Mouse (Mus musculus) midbrain, postnatal 0 days (tissue): Measurements from ENCODE around the gene Trak1. TPM values are rescaled to one million over a fixed set of nuclear protein-coding genes. Genes with fewer than 3 reads are reported as not detected.

Experiments used
- ATAC-seq: fragments of 200-750 bp; cut with Nextera tagmentation; 2 replicates; pipeline ENCODE4 v1.8.0; 2017; ENCODE audit warnings: moderate number of reproducible peaks, mild to moderate bottlenecking, moderate TSS enrichment, moderate library complexity; ENCODE audit not compliant: low FRiP score
- DNase-seq: peaks from one replicate; pipeline ENCODE4 v3.0.0-alpha.2; 2015; ENCODE audit warnings: low spot score
- H3K27ac ChIP-seq: fragments of 300-500 bp; sonication (generic); 2 replicates; pipeline ENCODE4 v1.5.1; 2014; ENCODE audit warnings: low read depth, mild to moderate bottlenecking, low read length, mixed read lengths
- H3K27me3 ChIP-seq: fragments of 300-500 bp; sonication (generic); 2 replicates; pipeline ENCODE4 v1.6.1; 2014; ENCODE audit warnings: low read length, control low read depth, mixed read lengths; ENCODE audit not compliant: insufficient read depth
- H3K36me3 ChIP-seq: fragments of 300-500 bp; sonication (generic); 2 replicates; pipeline ENCODE4 v1.6.1; 2014; ENCODE audit warnings: low read length, control low read depth, mixed read lengths; ENCODE audit not compliant: insufficient read depth
- H3K4me1 ChIP-seq: fragments of 300-500 bp; sonication (generic); 2 replicates; pipeline ENCODE4 v1.6.1; 2014; ENCODE audit warnings: mild to moderate bottlenecking, control low read depth, antibody characterized with exemption, low read length, mixed read lengths; ENCODE audit not compliant: insufficient read depth
- H3K4me2 ChIP-seq: fragments of 300-500 bp; sonication (generic); 2 replicates; pipeline ENCODE4 v1.6.1; 2014; ENCODE audit warnings: low read depth, mild to moderate bottlenecking, low read length, mixed read lengths; ENCODE audit not compliant: poor library complexity, severe bottlenecking
- H3K4me3 ChIP-seq: fragments of 300-500 bp; sonication (generic); 2 replicates; pipeline ENCODE4 v1.5.1; 2014; ENCODE audit warnings: low read depth, mild to moderate bottlenecking, low read length, moderate library complexity
- H3K9ac ChIP-seq: fragments of 300-500 bp; sonication (generic); replicated peaks from 2 replicates; pipeline ENCODE4 v1.6.1; 2014; ENCODE audit warnings: mild to moderate bottlenecking, low read length, moderate library complexity, mixed read lengths; ENCODE audit not compliant: poor library complexity, severe bottlenecking
- H3K9me3 ChIP-seq: fragments of 300-500 bp; sonication (generic); 2 replicates; pipeline ENCODE4 v1.6.1; 2016; ENCODE audit warnings: low read length, control low read depth
- CTCF ChIP-seq: IDR thresholded peaks from 2 replicates; pipeline ENCODE4 v1.5.1; 2016; ENCODE audit warnings: antibody characterized with exemption, mild to moderate bottlenecking
- WGBS: fragments of 180-500 bp; shearing (Covaris S2); extraction: QIAGEN DNeasy Blood & Tissue Kit; methylation state at CpG from one replicate; pipeline ENCODE4 v1.1.7; 2014; 5-methylcytosine and 5-hydroxymethylcytosine counted together
- polyA plus RNA-seq: library from polyadenylated mRNA; unstranded; fragments of >200 nt; fragmentation: Nextera tagmentation; extraction: Ambion mirVana; gene quantifications from 2 replicates; pipeline ENCODE4 v1.2.1, GENCODE M21; 2015
- total RNA-seq: library from RNA; depleted of rRNA; stranded (reverse); fragments of >200 nt; gene quantifications from 2 replicates; pipeline ENCODE4 v1.2.3, GENCODE M21; 2014

Gene Trak1
- total and polyA plus RNA-seq, 2 experiments from 2014 or later = 61.6 to 154 TPM

DNA sequence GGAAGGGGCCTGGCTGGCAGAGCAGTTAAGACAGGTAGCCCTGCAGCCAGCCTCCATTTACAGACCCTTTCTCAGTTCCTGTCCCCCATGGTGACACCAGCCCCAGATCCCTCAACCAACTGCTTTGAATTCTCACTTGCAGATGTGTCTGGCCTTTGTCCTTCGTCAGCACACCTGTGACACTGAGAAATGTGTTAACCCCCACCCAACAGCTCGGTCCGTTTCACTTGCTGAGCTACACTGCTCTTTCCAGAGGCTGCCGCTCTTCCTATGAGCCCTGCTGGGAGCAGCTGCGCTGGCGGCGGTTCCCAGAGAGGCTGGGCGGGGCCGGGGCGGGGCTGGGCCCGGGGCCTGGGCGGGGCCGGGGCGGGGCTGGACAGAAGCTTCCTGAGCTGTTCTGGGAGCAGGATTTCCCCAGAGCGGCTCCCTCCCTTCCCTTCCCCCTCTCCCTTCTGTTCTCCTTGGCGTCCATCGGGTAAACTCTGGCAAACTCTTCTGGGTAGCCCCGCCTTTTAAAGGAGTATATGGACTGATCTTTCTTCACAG, 74.1 kb downstream of the Trak1 start:
- Histone ChIP-seq H3K9me3 (no peaks in the 10 kb centered on the region), H3K4me2 (peak overlapping the region; percentile 60), H3K9ac (no peak overlapping the region), H3K4me3 (peak overlapping the region; percentile 28), H3K4me1 (peaks cover 8% of the 10 kb centered on the region; the same call in 1 of the 2 replicates), H3K27ac (peak overlapping the region; percentile 72), H3K27me3 (no peaks in the 10 kb centered on the region), H3K36me3 (no peaks in the 10 kb centered on the region)
- DNase-seq (peak; percentile 89), ATAC-seq (peak; percentile 73)
- TF ChIP-seq CTCF = no peak
- 1% methylated on average over 13 of the region's 18 CpGs for WGBS

GRCm38 (mm10) chr9:121371946-121372646, 74.8 kb downstream of the Trak1 start:
- ATAC-seq (peak; percentile 35), DNase-seq (peak; percentile 70)
- TF ChIP-seq CTCF = no peak
- Histone ChIP-seq H3K9ac (no peak overlapping the region), H3K4me2 (peak overlapping the region; percentile 60), H3K27me3 (no peaks in the 10 kb centered on the region), H3K9me3 (no peaks in the 10 kb centered on the region), H3K36me3 (no peaks in the 10 kb centered on the region), H3K4me3 (peak overlapping the region; percentile 28), H3K27ac (peak overlapping the region; percentile 55), H3K4me1 (peaks cover 8% of the 10 kb centered on the region; the same call in 1 of the 2 replicates)
- 11% methylated on average over 11 of the region's 13 CpGs for WGBS

DNA sequence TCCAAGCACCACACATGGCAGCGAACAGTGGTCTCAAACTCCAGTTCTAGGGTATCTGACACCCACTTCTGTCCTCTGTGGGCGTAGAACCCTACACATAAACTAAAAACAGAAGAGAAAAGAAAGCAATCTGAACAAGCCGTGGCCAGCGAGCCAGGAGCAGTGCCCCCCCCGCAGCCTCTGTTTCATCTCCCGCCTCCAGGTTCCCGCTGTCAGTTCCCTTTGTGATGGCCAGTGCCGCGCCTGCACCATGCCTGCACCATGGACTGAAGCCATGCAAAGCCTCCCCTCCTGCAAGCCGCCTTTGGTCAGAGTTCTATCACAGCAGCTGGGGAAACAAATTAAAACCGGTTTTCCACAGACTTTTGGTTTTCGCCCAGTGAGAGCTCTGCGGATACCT, 75.8 kb downstream of the Trak1 start:
- no peak for DNase-seq
- no peak overlapping the region for H3K4me2 ChIP-seq
- no peaks in the 10 kb centered on the region for H3K27me3 ChIP-seq
- no peaks in the 10 kb centered on the region for H3K9me3 ChIP-seq
- no peak overlapping the region for H3K4me3 ChIP-seq
- no peaks in the 10 kb centered on the region for H3K36me3 ChIP-seq
- WGBS = 31% methylated on average over 13 of the region's 13 CpGs
- H3K9ac ChIP-seq = no peak overlapping the region
- H3K27ac ChIP-seq = no peak overlapping the region
- TF ChIP-seq CTCF = no peak
- peaks cover 8% of the 10 kb centered on the region; the same call in 1 of the 2 replicates for H3K4me1 ChIP-seq
- ATAC-seq = no peak

- Histone ChIP-seq H3K36me3 (no peaks in the 10 kb centered on the region), H3K9me3 (no peaks in the 10 kb centered on the region), H3K4me2 (no peak overlapping the region), H3K27me3 (no peaks in the 10 kb centered on the region), H3K27ac (0 out of 2 replicates have a peak overlapping the region, but pooled peaks have one; percentile 3), H3K9ac (no peak overlapping the region), H3K4me3 (no peak overlapping the region), H3K4me1 (peaks cover 8% of the 10 kb centered on the region; the same call in 1 of the 2 replicates)
- TF ChIP-seq CTCF = no peak
- DNase-seq (no peak), ATAC-seq (no peak)
- WGBS = 41% methylated on average over 4 of the region's 4 CpGs
Observed at GRCm38 (mm10) chr9:121373512-121373911, 76.2 kb downstream of the Trak1 start.

GRCm38 (mm10) chr9:121374076-121374863, 77.0 kb downstream of the Trak1 start:
- Histone ChIP-seq H3K9me3 (no peaks in the 10 kb centered on the region), H3K27ac (0 out of 2 replicates have a peak overlapping the region, but pooled peaks have one; percentile 3), H3K4me3 (no peak overlapping the region), H3K4me1 (peaks cover 8% of the 10 kb centered on the region; the same call in 1 of the 2 replicates), H3K36me3 (no peaks in the 10 kb centered on the region), H3K4me2 (no peak overlapping the region), H3K27me3 (no peaks in the 10 kb centered on the region), H3K9ac (no peak overlapping the region)
- 29% methylated on average over 9 of the region's 9 CpGs for WGBS
- ATAC-seq (peak; percentile 55; the same call in 1 of the 2 replicates), DNase-seq (peak; percentile 88)
- peak; percentile 98 for TF ChIP-seq CTCF
